Mouse (Mus musculus): Measurements from ENCODE around the gene Snx18.

Gene Snx18

GRCm38 (mm10) chr13:113615971-113616671 lies 2.2 kb downstream of the Snx18 start:
- DNase-seq (ENCODE audit: extremely low spot score, low spot score), result peak; percentile 46

- peak; percentile 60 for DNase-seq (ENCODE audit: extremely low spot score, low spot score)
Observed at GRCm38 (mm10) chr13:113615546-113615941, 2.8 kb downstream of the Snx18 start.

GRCm38 (mm10) chr13:113614635-113615545 lies 3.5 kb downstream of the Snx18 start:
- DNase-seq (ENCODE audit: extremely low spot score, low spot score), result no peak

- no peak for DNase-seq (ENCODE audit: extremely low spot score, low spot score)
Observed at GRCm38 (mm10) chr13:113613882-113614281, 4.5 kb downstream of the Snx18 start.

- peak; percentile 46 for DNase-seq (ENCODE audit: extremely low spot score, low spot score)
Observed at GRCm38 (mm10) chr13:113613341-113613740, 5.0 kb downstream of the Snx18 start.

GRCm38 (mm10) chr13:113612141-113612950 lies 6.0 kb downstream of the Snx18 start:
- no peak for DNase-seq (ENCODE audit: extremely low spot score, low spot score)

GRCm38 (mm10) chr13:113610732-113611500 lies 7.4 kb downstream of the Snx18 start:
- no peak for DNase-seq (ENCODE audit: extremely low spot score, low spot score)

- DNase-seq (ENCODE audit: extremely low spot score, low spot score), result no peak
Observed at GRCm38 (mm10) chr13:113609429-113609828, 8.9 kb downstream of the Snx18 start.

GRCm38 (mm10) chr13:113607821-113608220 lies 10.5 kb downstream of the Snx18 start:
- no peak for DNase-seq (ENCODE audit: extremely low spot score, low spot score)

GRCm38 (mm10) chr13:113607371-113607770 lies 11.0 kb downstream of the Snx18 start:
- no peak for DNase-seq (ENCODE audit: extremely low spot score, low spot score)

- no peak for DNase-seq (ENCODE audit: extremely low spot score, low spot score)
Observed at GRCm38 (mm10) chr13:113606741-113607358, 11.5 kb downstream of the Snx18 start.

- no peak for DNase-seq (ENCODE audit: extremely low spot score, low spot score)
Observed at GRCm38 (mm10) chr13:113606131-113606530, 12.2 kb downstream of the Snx18 start.

GRCm38 (mm10) chr13:113605693-113606092 lies 12.7 kb downstream of the Snx18 start:
- no peak for DNase-seq (ENCODE audit: extremely low spot score, low spot score)

- no peak for DNase-seq (ENCODE audit: extremely low spot score, low spot score)
Observed at GRCm38 (mm10) chr13:113604321-113604720, 14.0 kb downstream of the Snx18 start.

- no peak for DNase-seq (ENCODE audit: extremely low spot score, low spot score)
Observed at GRCm38 (mm10) chr13:113602882-113603342, 15.5 kb downstream of the Snx18 start.

GRCm38 (mm10) chr13:113601831-113602604 lies 16.3 kb downstream of the Snx18 start:
- DNase-seq (ENCODE audit: extremely low spot score, low spot score), result no peak

GRCm38 (mm10) chr13:113600531-113601463 lies 17.6 kb downstream of the Snx18 start:
- DNase-seq (ENCODE audit: extremely low spot score, low spot score), result no peak

Measured in neural tube, embryonic 10.5 days (tissue).